Mouse (Mus musculus) neutrophil, adult 59 days (primary cell): Measurements from ENCODE around the gene Exoc3l. TPM values are rescaled to one million over a fixed set of nuclear protein-coding genes. Genes with fewer than 3 reads are reported as not detected.

Experiments
- total RNA-seq, 2 experiments: library from RNA; stranded (reverse); gene quantifications; 1 replicate in 1 of 2; 2 replicates in 1 of 2; pipeline ENCODE4 v1.2.4; 2023

Exoc3l gene
- total RNA-seq: 1 to 10 TPM in 1 of 2 experiments, under 1 TPM in 1; 0.89 to 1.4 TPM

DNA sequence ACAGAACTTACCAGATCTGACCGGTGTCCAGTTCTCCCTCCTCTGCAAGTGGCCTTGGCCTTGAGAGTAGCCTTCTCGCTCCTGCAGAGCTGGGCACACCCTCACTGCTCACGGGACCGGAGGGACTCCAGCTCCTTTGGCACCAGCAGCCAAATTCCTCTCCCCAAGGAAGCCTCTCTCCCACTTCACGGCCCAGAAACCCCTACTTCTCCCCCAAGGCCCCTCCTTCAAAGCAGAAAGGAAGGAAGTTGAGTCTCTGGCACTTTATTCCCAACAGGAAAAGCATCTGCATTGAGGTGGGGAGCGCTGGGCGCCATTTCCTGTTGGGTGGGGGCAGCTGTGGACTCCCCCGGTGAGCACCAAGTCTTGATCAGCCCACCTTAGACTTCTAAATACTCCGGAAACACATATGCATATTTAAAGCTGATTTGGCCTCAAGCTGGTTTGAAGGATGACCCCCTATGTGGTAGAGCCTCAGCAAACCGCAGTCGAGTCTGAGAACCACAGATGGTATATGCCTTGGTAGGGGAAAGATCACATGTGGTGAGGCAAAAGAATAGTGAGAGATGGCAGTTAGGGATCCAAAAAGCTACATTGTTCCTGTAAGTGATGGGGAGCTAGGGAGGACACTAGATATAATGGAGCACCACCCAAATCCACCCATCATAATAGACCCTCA is at the start of gene Exoc3l:
Gene Exoc3l, minus strand, starts transcription at position 207 of the 679 bp plus-strand sequence.

DNA sequence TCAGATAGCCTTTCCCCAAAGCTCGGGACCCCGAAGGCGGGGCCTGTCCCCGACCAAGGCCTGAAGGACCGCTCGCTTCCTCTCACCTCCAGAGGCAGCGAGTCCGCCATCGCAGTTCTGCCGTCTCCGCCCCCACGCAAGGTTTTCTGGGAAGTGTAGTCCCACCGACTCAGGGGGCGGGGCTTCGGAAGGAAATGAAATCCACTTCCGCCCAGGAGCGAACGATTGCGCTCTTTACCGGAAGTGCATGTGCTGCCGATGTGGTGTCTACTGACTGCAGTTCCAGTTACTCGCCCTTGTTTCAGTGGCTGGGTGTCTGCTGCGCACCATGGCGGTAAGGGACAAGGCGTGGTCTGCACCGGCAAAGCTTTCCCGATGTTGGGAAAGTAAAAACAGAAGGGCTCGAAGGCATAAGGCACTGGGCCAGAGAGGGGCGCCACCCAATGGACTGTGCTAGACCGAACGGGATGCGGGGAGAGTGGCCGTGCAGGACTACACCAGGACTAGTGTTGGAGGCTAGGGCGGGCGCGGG is 30.3 kb upstream of the Exoc3l start, which contains the start of the genes Lrrc29 and Tmem208:
Gene Lrrc29, minus strand, starts transcription at position 138 of the 532 bp plus-strand sequence.
Gene Tmem208, plus strand, starts transcription at position 214 of the 532 bp plus-strand sequence.

GRCm38 (mm10) chr8:105305211-105306145 is 9.6 kb upstream of the Exoc3l start, which contains the start of gene Elmo3:
TSS of gene Elmo3 (plus strand) at chr8:105305601.

GRCm38 (mm10) chr8:105297511-105298192 is 1.8 kb upstream of the Exoc3l start, which contains the start of gene E2f4:
TSS of gene E2f4 (plus strand) at chr8:105297663.

DNA sequence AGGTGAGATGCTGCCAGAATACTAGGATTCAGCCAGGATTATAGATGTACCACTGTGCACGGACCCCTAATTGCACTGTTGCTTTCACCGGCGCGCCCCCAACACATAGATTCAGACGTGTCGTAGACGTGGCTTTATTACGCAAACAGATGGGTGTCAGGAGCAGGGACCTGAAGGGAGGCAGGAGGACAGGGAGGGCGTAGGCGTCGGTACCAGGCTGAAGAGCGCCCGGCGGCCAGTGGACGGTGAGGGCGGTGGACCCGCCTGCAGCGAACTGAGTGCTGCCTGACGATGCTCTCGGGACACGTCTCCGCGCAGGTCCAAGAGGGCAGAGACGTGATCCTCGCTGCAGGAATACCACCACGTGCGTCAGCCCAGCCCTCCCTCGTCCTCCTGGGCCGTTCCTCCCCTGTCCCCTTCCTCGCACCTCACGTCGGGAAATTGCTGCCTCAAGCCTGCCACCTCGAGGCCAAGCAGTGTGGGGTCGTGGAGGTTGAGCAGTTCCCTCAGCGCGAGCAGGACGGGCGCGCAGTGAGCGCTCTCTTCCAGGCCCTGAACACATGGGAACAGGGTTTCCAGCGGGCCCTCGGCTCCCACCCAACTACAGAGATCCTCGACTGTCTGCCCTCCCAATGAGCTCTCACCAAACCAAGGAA is 6.0 kb downstream of the Exoc3l start, which contains the start of gene 4931428F04Rik:
Gene 4931428F04Rik, minus strand, starts transcription at position 60 of the 656 bp plus-strand sequence.

GRCm38 (mm10) chr8:105275840-105276239 is 20.1 kb downstream of the Exoc3l start, which contains the start of gene Nol3:
TSS of gene Nol3 (plus strand) at chr8:105276140.

DNA sequence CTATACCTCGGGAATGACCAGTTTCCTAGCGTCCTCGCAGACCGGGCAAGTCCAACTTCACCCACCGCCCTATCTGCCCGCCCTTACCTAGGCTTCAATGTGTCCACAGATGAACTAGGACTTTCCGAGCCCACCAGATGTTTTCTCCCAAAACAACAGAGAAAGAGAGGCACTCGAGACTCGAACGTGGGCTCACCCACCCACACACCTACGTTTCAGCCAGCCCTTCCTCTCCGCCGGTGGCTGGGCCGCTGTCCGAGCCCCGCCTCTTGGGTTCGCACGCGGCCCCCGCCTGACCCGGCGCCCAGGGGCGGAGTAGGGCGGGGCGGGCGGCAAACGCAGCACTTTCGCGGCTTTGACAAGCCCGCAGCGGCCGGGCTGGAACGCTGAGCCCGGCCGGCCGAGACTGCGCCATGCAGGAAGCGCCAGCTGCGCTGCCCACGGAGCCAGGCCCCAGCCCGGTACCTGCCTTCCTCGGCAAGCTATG is 26.4 kb downstream of the Exoc3l start, which contains the start of gene Hsf4:
Gene Hsf4, plus strand, starts transcription at position 341 of the 487 bp plus-strand sequence.

GRCm38 (mm10) chr8:105264024-105264982 is 31.6 kb downstream of the Exoc3l start, which contains the start of the genes Tradd and Fbxl8:
TSS of gene Tradd (minus strand) at chr8:105264609.
TSS of gene Fbxl8 (plus strand) at chr8:105264648.

DNA sequence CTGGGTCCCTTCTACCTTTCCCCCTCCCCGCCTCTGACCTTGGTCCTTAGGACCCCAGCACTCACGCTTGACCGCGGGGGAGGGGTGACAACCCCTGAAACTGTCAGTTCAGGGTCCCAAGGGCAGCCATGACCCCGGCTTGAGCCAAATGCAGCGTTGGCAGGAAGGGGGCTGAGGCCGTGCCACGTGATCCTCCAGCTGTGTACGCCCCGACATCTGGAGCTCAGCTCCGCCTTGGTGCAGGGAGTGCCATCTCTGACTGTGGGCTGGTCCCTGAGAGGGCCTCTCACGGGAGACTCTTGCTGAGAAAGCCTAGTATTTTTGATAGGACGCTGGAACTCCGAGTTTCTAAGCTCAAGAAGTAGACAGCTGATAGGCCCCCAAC is 40.9 kb downstream of the Exoc3l start, which contains the start of gene B3gnt9:
Gene B3gnt9, minus strand, starts transcription at position 188 of the 385 bp plus-strand sequence.

Other genes with a start within 250 kb of the Exoc3l start
- gene Ces3a, start 247.5 kb downstream of the Exoc3l start, total RNA-seq: not detected
- not detected for gene Ces3b, start 212.3 kb downstream of the Exoc3l start, total RNA-seq
- not detected for gene Ces4a, start 164.3 kb downstream of the Exoc3l start, total RNA-seq
- gene Cbfb, start 125.4 kb downstream of the Exoc3l start, total RNA-seq: 10 to 100 TPM; 75.2 to 82.3 TPM
- 10 to 100 TPM; 35.5 to 39.9 TPM for gene D230025D16Rik, start 71.0 kb downstream of the Exoc3l start, total RNA-seq
- gene B3gnt9, start 40.9 kb downstream of the Exoc3l start, total RNA-seq: under 1 TPM; 0.69 to 0.84 TPM
- gene Tradd, start 31.5 kb downstream of the Exoc3l start, total RNA-seq: 10 to 100 TPM; 15.9 to 22.2 TPM
- 1 to 10 TPM; 4.8 to 4.9 TPM for gene Fbxl8, start 31.5 kb downstream of the Exoc3l start, total RNA-seq
- not detected for gene Hsf4, start 26.3 kb downstream of the Exoc3l start, total RNA-seq
- not detected for gene Nol3, start 20.0 kb downstream of the Exoc3l start, total RNA-seq
- gene 4931428F04Rik, start 6.2 kb downstream of the Exoc3l start, total RNA-seq: 1 to 10 TPM in 1 of 2 experiments, under 1 TPM in 1; 0.78 to 1.1 TPM
- gene E2f4, start 1.6 kb upstream of the Exoc3l start, total RNA-seq: 10 to 100 TPM; 55.7 to 57.8 TPM
- gene Elmo3, start 9.5 kb upstream of the Exoc3l start, total RNA-seq: 1 to 10 TPM in 1 of 2 experiments, under 1 TPM in 1; 0.84 to 1.1 TPM
- 1 to 10 TPM; 6.0 to 6.4 TPM for gene Lrrc29, start 30.2 kb upstream of the Exoc3l start, total RNA-seq
- 10 to 100 TPM; 27.4 to 27.9 TPM for gene Tmem208, start 30.3 kb upstream of the Exoc3l start, total RNA-seq
- 10 to 100 TPM; 31.8 to 40.1 TPM for gene Fhod1, start 51.9 kb upstream of the Exoc3l start, total RNA-seq
- gene Slc9a5, start 52.7 kb upstream of the Exoc3l start, total RNA-seq: 1 to 10 TPM; 1.1 to 1.5 TPM
- gene Plekhg4, start 77.2 kb upstream of the Exoc3l start, total RNA-seq: under 1 TPM in 1 of 2 experiments, not detected in 1; 0.13 TPM
- not detected for gene Kctd19, start 117.4 kb upstream of the Exoc3l start, total RNA-seq
- gene Lrrc36, start 117.5 kb upstream of the Exoc3l start, total RNA-seq: not detected
- gene Tppp3, start 175.4 kb upstream of the Exoc3l start, total RNA-seq: 10 to 100 TPM; 10.9 to 18.1 TPM
- 1 to 10 TPM; 1.8 TPM for gene Zdhhc1, start 200.8 kb upstream of the Exoc3l start, total RNA-seq
- gene Hsd11b2, start 222.7 kb upstream of the Exoc3l start, total RNA-seq: not detected